Mouse (Mus musculus) lung, embryonic 16.5 days (tissue): Measurements from ENCODE around the gene Tmc4. TPM values are rescaled to one million over a fixed set of nuclear protein-coding genes. Genes with fewer than 3 reads are reported as not detected.

ENCODE experiments used
- ATAC-seq: fragments of 200-750 bp; cut with Nextera tagmentation; 2 replicates; pipeline ENCODE4 v1.8.0; 2017; ENCODE audit warnings: low read depth, mild to moderate bottlenecking, moderate library complexity
- H3K27ac ChIP-seq: fragments of 300-500 bp; sonication (generic); 2 replicates; pipeline ENCODE4 v1.5.1; 2014; ENCODE audit warnings: mild to moderate bottlenecking, control low read depth, low read length
- H3K27me3 ChIP-seq: fragments of 300-500 bp; sonication (generic); 2 replicates; pipeline ENCODE4 v1.6.1; 2014; ENCODE audit warnings: low read depth, low read length, mixed read lengths; ENCODE audit not compliant: control insufficient read depth, insufficient read depth
- H3K36me3 ChIP-seq: fragments of 300-500 bp; sonication (generic); 2 replicates; pipeline ENCODE4 v1.6.1; 2014; ENCODE audit warnings: low read length; ENCODE audit not compliant: control insufficient read depth, insufficient read depth
- H3K4me1 ChIP-seq: fragments of 300-500 bp; sonication (generic); replicated peaks from 2 replicates; pipeline ENCODE4 v1.6.1; 2014; ENCODE audit warnings: low read length, mixed read lengths; ENCODE audit not compliant: control insufficient read depth, insufficient read depth
- H3K4me2 ChIP-seq: fragments of 300-500 bp; sonication (generic); 2 replicates; pipeline ENCODE4 v1.6.1; 2014; ENCODE audit warnings: low read depth, low read length, control low read depth
- H3K4me3 ChIP-seq: fragments of 300-500 bp; sonication (generic); 2 replicates; pipeline ENCODE4 v1.5.1; 2014; ENCODE audit warnings: mild to moderate bottlenecking, low read length, control low read depth
- H3K9ac ChIP-seq: fragments of 300-500 bp; sonication (generic); 2 replicates; pipeline ENCODE4 v1.6.1; 2014; ENCODE audit warnings: low read length, control low read depth
- H3K9me3 ChIP-seq: fragments of 300-500 bp; sonication (generic); 2 replicates; pipeline ENCODE4 v1.6.1; 2016; ENCODE audit warnings: low read length; ENCODE audit not compliant: control insufficient read depth
- WGBS: fragments of 180-500 bp; shearing (Covaris S2); extraction: QIAGEN DNeasy Blood & Tissue Kit; methylation state at CpG from one replicate; pipeline ENCODE4 v1.1.7; 2014; 5-methylcytosine and 5-hydroxymethylcytosine counted together
- microRNA-seq: library from miRNA; unstranded; fragments of <30 nt; microRNA quantifications from one replicate; pipeline ENCODE4, GENCODE M21; 2016
- polyA plus RNA-seq: library from polyadenylated mRNA; unstranded; fragments of >200 nt; fragmentation: Nextera tagmentation; extraction: Ambion mirVana; gene quantifications from 2 replicates; pipeline ENCODE4 v1.2.1, GENCODE M21; 2015

Tmc4 gene
- polyA plus RNA-seq, 1 experiment from 2014 or later = 33.8 TPM

GRCm38 (mm10) chr7:3629543-3630477, 47.5 kb downstream of the Tmc4 start, which contains the start of the genes Tfpt and Prpf31:
Gene Tfpt (minus strand): TSS chr7:3629929.
Gene Prpf31 (plus strand): TSS chr7:3629985.
- Histone ChIP-seq H3K27ac (peak within 1 kb of the TSS; percentile 86), H3K4me2 (peak within 1 kb of the TSS; percentile 92), H3K9me3 (no peaks in the 10 kb centered on the region), H3K4me1 (peaks cover 17% of the 10 kb centered on the region), H3K36me3 (peaks cover 4% of the 10 kb centered on the region; the same call in 1 of the 2 replicates), H3K27me3 (no peaks in the 10 kb centered on the region), H3K4me3 (peak within 1 kb of the TSS; percentile 61), H3K9ac (peak within 1 kb of the TSS; percentile 80)
- peak; percentile 92 for ATAC-seq
- under 1% methylated on average over 47 of the region's 47 CpGs for WGBS

GRCm38 (mm10) chr7:3629030-3629429, 48.3 kb downstream of the Tmc4 start:
- 31% methylated on average over 4 of the region's 4 CpGs for WGBS
- Histone ChIP-seq H3K27ac (no peak overlapping the region), H3K27me3 (no peaks in the 10 kb centered on the region), H3K9me3 (no peaks in the 10 kb centered on the region), H3K4me2 (peak overlapping the region; percentile 92), H3K4me3 (peak overlapping the region; percentile 61), H3K4me1 (peaks cover 17% of the 10 kb centered on the region), H3K36me3 (peaks cover 10% of the 10 kb centered on the region), H3K9ac (peak overlapping the region; percentile 80)
- peak; percentile 29; the same call in 1 of the 2 replicates for ATAC-seq

- Histone ChIP-seq H3K4me1 (peaks cover 5% of the 10 kb centered on the region), H3K4me2 (peak within 1 kb of the TSS; percentile 55), H3K36me3 (peaks cover 21% of the 10 kb centered on the region), H3K27me3 (no peaks in the 10 kb centered on the region), H3K9me3 (no peaks in the 10 kb centered on the region), H3K4me3 (peak within 1 kb of the TSS; percentile 77), H3K9ac (peak within 1 kb of the TSS; percentile 88), H3K27ac (peak within 1 kb of the TSS; percentile 65)
- peak; percentile 98 for ATAC-seq
- under 1% methylated on average over 32 of the region's 32 CpGs for WGBS
Observed at GRCm38 (mm10) chr7:3617242-3617995, 59.9 kb downstream of the Tmc4 start, which contains the start of gene Ndufa3. Gene Ndufa3 (plus strand): TSS chr7:3617373.

GRCm38 (mm10) chr7:3616389-3617241, 60.7 kb downstream of the Tmc4 start:
- peak; percentile 16 for ATAC-seq
- 40% methylated on average over 6 of the region's 6 CpGs for WGBS
- Histone ChIP-seq H3K27me3 (no peaks in the 10 kb centered on the region), H3K4me1 (peaks cover 5% of the 10 kb centered on the region), H3K4me3 (peak overlapping the region; percentile 77), H3K9ac (no peak overlapping the region; the same call in 1 of the 2 replicates), H3K4me2 (peak overlapping the region; percentile 31), H3K9me3 (no peaks in the 10 kb centered on the region), H3K36me3 (peaks cover 18% of the 10 kb centered on the region), H3K27ac (no peak overlapping the region)

- H3K27ac ChIP-seq = no peak within 1 kb of the TSS
- peak within 1 kb of the TSS; percentile 31 for H3K4me2 ChIP-seq
- H3K9ac ChIP-seq = no peak within 1 kb of the TSS
- no peak for ATAC-seq
- WGBS = 78% methylated on average over 4 of the region's 4 CpGs
- H3K27me3 ChIP-seq = no peaks in the 10 kb centered on the region
- H3K36me3 ChIP-seq = peaks cover 14% of the 10 kb centered on the region
- peak within 1 kb of the TSS; percentile 77 for H3K4me3 ChIP-seq
- H3K4me1 ChIP-seq = peaks cover 5% of the 10 kb centered on the region
- H3K9me3 ChIP-seq = no peaks in the 10 kb centered on the region
Observed at GRCm38 (mm10) chr7:3616057-3616388, 61.3 kb downstream of the Tmc4 start, which contains the start of gene Oscar. Gene Oscar (minus strand): TSS chr7:3616157.

Small RNA genes within 50 kb of the gene (microRNA-seq; reads per million reads assigned to microRNA genes)
- gene Mir3572 = 2.0 reads per million, percentile 3 among the genes with 10 or more reads in this experiment

Other genes starting within 250 kb of the Tmc4 start
- gene Tarm1, start 174.9 kb downstream of the Tmc4 start, polyA plus RNA-seq = 0.33 TPM in 1 of 2 replicates, not detected in the other
- 0.40 TPM in 1 of 2 replicates, not detected in the other for gene Oscar, start 61.4 kb downstream of the Tmc4 start, polyA plus RNA-seq
- gene Ndufa3, start 60.2 kb downstream of the Tmc4 start, polyA plus RNA-seq = 502 and 505 TPM in 2 replicates
- 19.1 and 19.9 TPM in 2 replicates for gene Tfpt, start 47.6 kb downstream of the Tmc4 start, polyA plus RNA-seq
- 89.6 and 91.0 TPM in 2 replicates for gene Prpf31, start 47.6 kb downstream of the Tmc4 start, polyA plus RNA-seq
- gene Cnot3, start 32.3 kb downstream of the Tmc4 start, polyA plus RNA-seq = 52.6 and 66.3 TPM in 2 replicates
- gene Leng1, start 11.7 kb downstream of the Tmc4 start, polyA plus RNA-seq = 12.2 and 13.5 TPM in 2 replicates
- gene Tsen34, start 15.3 kb upstream of the Tmc4 start, polyA plus RNA-seq = 258 and 270 TPM in 2 replicates
- gene Mboat7, start 16.0 kb upstream of the Tmc4 start, polyA plus RNA-seq = 47.0 and 51.3 TPM in 2 replicates
- gene Rps9, start 26.4 kb upstream of the Tmc4 start, polyA plus RNA-seq = 1,423 and 1,469 TPM in 2 replicates
- 1.3 and 1.6 TPM in 2 replicates for gene Pirb, start 42.8 kb upstream of the Tmc4 start, polyA plus RNA-seq
- gene Gm15448, start 148.1 kb upstream of the Tmc4 start, polyA plus RNA-seq = 0.16 TPM in 1 of 2 replicates, not detected in the other
- gene Pira2, start 167.5 kb upstream of the Tmc4 start, polyA plus RNA-seq = 0.41 and 0.69 TPM in 2 replicates
- gene Gm14548, start 220.6 kb upstream of the Tmc4 start, polyA plus RNA-seq = 0.44 and 0.70 TPM in 2 replicates
- 0.36 and 1.0 TPM in 2 replicates for gene Lilra6, start 237.9 kb upstream of the Tmc4 start, polyA plus RNA-seq